Mouse (Mus musculus): Measurements from ENCODE around the gene Gss.

Gene Gss

DNA sequence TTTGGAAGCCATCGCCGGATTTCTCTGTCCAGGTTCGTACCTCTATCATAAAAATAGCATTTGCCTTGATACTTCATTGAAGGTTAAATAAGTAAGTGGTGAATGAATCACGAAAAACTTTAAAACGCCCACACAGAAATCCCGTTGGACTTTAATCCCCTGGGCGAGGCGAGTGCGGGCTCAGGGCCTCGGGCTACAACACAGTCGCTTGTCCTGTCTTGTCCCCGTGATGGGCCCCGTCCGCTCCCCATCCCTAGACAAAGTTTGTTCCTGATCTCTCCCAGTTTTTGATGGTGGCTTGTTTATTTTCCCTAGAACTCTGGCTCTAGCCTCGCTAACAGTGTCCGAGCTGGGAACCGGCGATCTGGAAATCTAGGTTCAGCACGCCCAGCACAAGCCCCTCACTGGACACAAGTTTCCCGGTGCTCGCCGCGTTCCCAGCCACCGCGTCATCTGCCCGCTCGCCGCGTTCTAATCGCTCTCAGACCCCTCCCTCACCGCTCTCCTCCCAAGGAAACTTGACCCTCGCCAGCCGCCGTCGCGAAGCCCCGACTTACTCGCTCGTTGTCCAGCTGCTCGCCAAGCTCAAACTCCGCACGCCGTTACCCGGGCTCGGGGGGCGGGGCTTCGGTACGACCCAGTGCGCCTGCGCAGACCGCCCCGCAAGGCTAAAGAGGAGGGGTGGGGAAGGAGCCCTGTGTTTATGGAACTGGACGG, at the start of gene Gss:
Gene Gss, minus strand, starts transcription at position 674 of the 717 bp plus-strand sequence.
- peak; percentile 96 to 97 for DNase-seq

DNA sequence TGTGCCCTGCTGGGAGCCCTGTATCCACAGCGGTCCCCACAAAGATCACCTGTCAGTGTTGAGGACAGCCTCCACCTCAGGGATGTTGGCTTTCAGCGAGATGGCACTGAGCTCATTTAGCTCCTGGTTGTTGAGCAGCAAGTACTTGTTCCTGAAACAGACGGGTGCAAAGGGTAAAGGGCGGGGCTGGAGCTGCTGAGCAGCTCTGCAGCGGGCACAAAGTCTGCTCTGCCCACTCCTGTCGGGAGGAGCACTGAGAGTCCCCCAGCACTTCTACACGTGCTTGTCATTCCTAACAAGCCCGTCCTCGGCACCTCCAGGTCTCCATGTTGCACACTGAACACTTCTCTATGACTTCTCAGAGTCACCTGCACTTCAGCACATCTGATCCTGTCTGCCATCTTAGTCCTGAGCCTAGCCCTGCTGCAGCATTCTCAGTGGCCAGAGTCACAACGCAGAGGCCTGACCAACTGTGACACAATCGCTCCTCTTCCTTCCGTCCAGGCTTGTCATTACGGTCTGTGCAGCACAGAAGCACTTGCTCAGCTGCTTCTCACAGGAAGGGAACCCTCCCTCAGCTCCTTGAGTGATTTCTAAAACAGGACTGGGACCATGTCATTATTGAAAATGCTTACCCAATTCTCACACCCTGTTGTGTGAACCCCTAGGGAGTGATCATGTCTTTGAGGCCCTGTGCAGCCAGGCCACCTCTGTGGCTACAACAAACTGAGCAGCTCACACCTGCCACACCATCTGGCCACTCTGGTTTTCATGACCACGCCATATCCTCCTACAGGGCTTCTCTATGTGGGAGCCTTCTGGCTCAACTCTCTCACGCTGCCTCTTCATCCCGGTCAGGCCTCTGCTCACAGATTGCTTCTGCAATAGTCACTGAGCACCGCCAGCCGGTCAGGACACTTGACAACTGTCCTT, 49.2 kb upstream of the Gss start:
- DNase-seq: no peak

DNA sequence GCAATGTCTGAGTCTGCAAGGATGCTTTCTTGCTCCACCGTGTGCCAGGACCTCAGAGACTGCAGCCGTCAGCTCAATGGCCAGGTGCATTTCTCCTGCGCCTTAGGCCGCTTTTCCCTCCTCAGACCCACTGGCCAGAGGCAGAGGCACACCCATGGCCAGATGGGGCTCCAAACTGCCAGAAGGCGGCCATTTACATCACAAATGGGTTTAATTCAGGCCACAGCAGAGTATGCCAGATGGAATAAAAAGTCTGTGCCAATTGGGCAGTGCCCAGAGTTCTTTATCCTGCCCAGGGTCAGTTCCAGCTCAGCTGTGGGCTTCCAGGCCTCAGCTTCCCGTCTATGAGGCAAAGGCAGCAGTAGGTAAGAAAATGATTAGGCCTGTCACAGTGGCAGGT, 48.0 kb upstream of the Gss start:
- DNase-seq: no peak

DNA sequence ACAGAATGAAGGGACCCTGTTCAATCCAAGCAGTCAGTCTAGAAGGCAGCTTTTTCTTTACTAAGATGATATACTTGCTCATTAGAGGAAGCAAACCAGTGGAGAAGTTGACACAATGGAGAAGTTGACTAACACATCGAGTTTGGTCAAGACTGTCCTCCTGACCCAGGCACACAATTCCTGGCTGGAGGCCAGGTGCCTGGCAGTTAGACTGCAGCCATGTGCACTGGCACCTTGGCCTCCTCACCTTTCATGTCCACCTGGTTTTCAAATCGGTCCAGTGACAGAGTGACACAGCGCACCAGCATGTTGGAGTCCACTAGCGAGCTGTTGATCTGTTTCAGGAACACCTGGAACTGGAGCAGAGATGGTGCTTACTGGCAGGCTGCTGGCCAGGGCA, 44.8 kb upstream of the Gss start:
- DNase-seq: no peak

DNA sequence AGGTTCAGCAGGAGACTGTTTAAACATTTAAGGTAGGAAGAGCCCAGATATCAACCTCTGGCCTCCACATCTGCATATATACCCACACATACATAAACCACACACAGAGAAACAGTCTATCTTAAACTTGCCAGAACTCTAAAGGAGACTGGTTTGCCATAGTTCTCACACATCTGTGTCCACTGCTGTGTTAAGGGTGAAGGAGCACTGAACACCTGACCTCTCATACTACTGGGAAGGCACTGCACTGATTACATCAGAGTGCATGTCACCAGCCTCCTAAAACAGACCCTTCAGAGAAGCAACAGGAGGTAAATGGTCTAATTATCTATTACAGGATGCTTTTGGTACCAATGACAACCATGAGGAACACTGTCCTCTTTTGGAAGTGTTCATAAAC, 44.3 kb upstream of the Gss start:
- DNase-seq: no peak

DNA sequence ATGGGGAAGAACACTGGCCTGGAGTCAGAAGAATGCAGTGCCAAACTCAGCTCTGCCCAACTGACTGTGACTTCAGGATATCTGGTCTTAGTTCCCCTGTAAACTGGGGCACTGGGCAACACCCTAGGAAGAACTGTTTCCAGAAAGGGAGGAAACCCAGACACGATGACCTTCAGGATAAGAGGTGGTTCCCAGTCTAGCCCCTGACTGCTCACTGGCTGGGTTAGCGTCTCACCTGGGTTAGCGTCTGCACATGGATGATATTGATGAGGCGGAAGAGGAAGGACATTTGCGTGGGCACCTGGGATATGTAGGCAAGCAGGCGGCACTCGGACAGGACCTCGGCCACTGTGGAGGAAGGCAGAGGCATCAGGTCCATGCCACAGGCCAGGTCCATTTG, 43.4 kb upstream of the Gss start:
- DNase-seq: no peak

DNA sequence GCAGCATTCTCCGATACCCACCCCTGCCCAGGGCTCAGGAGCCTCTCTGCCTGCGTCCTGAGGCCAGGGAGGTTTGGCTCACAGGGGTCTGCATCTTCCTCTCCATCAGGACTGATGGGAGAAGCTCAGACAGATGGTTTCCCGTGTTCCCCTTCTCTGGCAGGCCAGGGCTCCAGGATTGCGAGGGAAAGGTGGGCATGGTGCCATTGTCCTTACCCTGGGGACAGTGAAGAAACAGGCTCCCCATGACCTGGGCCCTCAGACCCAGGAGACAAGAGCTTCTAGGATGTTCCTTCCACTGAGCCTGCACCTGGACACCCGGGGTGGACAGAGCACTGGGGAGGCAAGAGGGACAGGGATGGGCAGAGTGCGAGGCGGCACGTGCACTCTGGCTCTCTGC, 42.0 kb upstream of the Gss start:
- no peak for DNase-seq

DNA sequence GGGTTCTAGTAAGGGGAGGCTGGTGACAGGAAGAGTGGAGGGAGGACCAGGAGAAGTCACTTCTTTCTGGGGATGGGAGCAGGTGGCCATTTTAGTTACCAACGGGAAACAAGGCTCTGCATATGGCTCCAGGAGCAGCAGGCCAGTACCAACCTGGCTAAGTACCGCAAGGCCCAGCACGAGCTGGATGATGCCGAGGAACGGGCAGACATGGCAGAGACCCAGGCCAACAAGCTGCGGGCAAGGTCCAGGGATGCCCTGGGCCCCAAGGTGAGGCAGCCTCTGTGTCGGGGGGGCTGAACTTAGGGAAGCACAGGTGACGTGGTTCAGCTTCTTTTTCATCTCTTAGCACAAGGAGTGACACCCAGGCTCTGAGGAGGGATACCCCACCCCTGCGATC, 41.1 kb upstream of the Gss start:
- DNase-seq: no peak

DNA sequence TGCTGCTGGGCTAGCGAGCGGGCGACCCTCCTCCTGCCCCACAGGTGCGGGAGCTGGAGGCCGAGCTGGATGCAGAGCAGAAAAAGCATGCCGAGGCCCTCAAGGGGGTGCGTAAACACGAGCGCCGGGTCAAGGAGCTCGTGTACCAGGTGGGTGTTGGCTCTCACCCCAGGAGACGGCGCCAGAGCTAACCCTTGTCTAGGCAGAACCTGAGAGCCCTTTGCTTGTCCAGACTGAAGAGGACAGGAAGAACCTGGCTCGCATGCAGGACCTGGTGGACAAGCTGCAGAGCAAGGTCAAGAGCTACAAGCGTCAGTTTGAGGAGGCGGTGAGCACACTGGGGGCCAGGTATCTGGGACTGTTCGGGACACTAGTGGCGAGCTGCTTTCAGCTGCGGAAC, 40.5 kb upstream of the Gss start:
- no peak for DNase-seq

DNA sequence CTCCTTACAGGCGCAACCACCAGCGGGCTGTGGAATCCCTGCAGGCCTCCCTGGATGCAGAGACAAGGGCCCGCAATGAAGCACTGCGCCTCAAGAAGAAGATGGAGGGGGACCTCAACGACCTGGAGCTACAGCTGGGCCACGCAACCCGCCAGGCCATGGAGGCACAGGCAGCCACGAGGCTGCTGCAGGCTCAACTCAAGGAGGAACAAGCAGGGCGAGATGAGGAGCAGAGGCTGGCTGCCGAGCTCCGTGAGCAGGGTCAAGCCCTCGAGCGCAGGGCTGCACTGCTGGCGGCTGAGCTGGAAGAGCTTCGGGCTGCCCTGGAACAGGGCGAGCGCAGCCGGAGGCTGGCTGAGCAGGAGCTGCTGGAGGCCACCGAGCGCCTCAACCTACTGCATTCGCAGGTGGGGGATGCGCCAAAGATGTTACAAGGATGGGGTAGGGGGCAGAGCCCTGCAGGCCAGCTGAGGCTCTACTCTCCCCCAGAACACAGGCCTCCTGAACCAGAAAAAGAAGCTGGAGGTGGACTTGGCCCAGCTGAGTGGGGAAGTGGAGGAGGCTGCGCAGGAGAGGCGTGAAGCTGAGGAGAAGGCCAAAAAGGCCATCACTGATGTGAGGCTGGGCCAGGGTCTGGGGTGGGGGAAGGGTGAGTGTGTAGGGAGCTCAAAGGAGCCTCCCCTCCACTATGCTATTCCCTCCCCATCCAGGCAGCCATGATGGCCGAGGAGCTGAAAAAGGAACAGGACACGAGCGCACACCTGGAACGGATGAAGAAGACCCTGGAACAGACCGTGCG, 39.7 kb upstream of the Gss start:
- DNase-seq: no peak

DNA sequence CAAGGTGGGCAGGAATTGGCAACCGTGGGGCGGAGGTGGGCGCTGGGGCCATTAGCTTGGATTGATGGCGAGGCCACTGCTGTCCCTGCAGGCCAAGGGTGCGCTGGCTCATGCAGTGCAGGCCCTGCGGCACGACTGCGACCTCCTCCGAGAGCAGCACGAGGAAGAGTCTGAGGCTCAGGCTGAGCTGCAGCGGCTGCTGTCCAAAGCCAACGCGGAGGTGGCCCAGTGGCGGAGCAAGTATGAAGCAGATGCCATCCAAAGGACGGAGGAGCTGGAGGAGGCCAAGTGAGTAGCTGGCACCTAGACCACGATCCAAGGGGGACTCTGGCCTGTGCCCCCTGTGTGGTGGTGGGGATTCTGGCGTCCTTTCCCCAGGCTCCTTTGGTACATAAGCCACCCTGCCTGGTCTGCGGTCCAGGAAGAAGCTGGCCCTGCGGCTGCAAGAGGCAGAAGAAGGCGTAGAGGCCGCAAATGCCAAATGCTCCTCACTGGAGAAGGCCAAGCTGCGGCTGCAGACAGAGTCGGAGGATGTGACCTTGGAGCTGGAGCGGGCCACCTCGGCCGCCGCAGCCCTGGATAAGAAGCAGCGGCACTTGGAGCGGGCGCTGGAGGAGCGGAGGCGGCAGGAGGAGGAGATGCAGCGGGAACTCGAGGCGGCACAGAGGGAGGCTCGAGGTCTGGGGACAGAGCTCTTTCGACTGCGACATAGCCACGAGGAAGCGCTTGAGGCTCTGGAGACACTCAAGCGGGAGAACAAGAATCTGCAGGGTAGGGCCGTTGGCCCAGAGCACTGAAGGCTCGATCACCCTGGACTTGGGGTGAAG, 38.2 kb upstream of the Gss start:
- no peak for DNase-seq

DNA sequence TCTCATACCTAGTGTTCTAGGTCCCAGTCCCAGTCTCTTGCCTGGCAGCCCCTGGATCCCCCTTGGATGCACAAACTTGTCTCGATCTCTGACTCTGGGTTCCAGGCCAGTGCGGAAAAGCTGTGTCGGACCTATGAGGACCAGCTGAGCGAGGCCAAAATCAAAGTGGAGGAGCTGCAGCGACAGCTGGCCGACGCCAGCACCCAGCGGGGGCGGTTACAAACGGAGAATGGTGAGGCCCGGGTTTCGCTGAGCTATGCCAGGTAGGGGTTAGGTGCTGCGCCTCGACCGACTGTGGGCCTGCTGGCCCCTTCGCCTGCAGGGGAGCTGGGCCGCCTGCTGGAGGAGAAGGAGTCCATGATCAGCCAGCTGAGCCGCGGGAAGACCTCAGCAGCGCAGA, 37.5 kb upstream of the Gss start:
- DNase-seq: no peak

DNA sequence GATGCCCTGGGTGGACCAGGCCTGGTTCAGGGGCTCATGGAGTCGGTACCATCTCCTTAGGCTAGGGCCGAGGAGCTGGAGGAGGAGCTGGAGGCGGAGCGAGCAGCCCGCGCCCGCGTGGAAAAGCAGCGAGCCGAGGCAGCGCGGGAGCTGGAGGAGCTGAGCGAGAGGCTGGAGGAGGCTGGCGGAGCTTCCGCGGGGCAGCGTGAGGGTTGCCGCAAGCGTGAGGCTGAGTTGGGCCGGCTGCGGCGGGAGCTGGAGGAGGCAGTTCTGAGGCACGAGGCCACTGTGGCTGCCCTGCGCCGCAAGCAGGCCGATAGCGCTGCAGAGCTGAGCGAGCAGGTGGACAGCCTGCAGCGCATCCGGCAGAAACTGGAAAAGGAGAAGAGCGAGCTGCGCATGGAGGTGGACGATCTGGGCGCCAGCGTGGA, 36.6 kb upstream of the Gss start:
- DNase-seq: no peak

DNA sequence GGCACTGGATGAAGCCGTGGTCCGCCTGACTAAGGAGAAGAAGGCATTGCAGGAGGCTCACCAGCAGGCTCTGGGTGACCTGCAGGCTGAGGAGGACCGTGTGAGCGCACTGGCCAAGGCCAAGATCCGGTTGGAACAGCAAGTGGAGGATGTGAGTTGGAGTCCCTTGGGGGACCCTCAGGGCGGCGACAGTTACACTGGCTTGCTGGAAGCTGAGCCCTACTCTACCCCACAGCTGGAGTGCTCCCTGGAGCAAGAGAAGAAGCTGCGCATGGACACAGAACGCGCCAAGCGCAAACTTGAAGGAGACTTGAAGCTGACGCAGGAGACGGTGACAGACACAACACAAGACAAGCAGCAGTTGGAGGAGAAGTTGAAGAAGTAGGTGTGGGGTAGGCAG, 35.9 kb upstream of the Gss start:
- DNase-seq: peak in 1 of 2 experiments; percentile 4

DNA sequence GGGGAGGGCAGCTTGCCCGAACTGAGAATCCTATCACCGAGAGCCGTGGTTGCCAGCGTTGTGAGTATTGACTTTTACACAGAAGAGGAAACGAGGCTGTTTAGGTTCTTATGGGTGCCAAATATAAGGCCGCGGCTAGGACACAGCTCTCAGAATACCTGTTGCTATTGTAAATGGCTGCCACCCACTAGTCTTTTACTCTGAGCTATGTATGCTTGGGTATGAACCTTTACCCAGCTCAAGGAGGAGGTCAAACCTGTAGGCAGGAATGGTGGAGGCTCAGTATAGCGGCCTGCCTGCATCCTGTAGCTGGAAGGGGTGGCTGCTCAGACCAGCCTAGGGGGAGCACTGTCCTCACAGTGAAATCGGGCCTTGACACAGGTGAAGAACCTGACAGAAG, 35.5 kb upstream of the Gss start:
- DNase-seq: no peak

DNA sequence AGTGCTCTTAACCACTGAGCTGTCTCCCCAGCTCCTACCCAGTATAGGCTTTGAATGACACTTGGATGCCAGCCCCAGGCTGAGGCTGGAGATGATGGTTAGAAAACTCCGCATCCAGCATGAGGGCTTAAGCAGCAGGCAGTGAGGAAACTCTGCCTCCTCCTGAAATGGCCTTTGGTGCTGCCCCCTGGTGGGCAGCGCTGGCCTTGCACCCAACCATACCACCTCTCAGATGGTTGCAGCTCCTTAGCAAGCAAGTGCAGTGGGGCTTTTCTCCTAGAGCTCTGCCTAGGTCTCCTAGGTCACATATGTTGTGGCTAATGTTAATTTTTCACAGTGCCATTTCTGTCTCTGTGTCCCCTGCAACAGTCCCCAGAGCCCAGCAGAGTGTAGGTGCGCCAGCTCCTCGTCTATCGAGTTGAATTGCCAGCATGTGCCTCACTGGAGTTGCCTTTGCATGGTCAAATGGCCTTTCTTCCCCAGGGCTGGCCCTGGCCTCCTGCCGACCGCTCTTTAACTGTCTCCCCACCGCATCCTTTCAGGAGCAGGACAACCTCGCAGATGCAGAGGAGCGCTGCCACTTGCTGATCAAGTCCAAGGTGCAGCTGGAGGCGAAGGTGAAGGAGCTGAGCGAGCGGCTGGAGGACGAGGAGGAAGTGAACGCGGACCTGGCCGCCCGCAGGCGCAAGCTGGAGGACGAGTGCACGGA, 34.6 kb upstream of the Gss start:
- peak; percentile 85 to 86 for DNase-seq

DNA sequence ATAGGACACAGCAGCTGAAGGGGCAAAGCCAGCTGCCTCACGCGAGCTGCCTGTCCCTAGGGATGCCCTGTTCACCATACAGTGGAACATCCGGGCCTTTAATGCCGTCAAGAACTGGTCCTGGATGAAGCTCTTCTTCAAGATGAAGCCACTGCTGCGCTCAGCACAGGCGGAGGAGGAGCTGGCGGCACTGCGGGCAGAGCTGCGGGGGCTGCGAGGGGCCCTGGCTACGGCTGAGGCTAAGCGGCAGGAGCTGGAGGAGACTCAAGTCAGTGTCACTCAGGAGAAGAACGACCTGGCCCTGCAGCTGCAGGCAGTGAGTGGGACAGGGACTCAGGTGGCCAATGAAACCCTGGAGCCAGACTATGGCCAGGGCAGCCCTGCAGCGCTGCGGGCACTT, 33.7 kb upstream of the Gss start:
- no peak for DNase-seq

DNA sequence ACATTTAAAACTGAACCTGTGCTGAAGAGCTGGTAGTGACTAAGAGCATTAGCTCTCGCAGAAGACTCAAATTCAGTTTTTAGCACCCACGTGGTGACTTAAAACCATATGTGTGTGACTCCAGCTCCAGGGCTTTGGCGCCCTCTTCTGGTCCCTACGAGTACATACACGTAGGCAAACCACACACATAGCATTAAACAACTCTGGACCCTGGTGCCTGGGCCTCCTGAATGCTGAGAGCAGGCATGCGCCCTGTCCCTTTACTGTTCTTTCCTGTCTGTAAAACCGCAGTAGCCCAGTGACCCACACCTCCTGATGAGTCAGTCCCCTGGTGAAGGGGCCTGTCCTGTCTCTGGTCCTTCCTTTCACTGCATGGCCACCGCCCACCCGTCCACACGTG, 32.1 kb upstream of the Gss start:
- DNase-seq: peak; percentile 36 to 38

DNA sequence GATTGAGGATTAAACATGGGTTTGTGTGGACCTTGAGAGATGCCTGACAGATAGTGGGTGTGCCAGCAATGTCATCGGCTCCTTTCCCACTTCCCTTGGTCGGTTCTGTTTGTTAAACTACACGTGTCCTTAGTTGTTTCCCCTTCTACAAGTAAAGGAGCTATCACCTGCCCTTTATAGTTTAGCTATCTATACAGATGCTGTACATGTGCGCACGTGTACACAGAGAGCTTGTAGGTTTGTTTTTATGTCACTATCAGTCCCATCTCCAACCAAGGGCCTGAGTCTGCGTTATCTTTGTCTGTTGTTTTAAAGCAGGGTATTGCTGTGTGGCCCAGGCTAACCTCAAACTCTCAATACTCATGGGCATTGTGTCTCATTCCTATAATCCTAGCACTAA, 31.4 kb upstream of the Gss start:
- no peak for DNase-seq

DNA sequence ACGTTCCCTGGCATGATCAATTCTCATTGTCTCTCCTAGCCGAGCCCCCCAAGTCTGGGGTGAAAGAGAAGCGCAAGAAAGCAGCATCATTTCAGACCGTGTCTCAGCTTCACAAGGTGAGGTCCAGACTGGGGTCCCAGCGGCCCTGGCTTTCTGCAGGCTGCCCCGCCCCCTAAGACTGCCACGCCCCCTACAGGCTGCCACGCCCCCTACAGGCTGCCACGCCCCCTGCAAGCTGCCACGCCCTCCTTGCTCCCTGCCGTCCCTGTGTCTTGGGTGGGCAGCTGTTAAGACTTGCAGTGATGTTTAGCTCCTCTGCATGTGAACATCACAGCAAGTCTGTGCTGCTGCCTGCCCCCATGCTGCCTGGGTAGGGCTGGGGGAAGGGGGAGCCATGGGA, 30.0 kb upstream of the Gss start:
- no peak for DNase-seq

DNA sequence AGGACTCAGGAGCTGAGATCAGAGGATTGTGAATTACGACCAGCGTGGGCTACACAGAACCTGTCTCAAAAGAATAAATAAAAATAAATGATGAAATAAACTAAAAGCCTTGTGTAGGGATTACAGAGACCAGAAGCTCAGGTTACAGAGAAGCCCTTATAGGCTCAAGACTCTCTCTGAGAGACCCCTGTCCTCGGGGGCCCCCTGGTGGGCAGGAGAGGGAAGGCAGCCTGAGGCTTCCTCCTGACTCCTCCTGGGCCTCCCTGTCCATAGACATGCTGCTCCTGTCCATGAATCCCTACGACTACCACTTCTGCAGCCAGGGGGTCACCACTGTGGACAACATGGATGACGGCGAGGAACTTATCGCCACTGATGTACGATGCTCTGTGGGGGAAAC, 27.2 kb upstream of the Gss start:
- peak; percentile 93 to 94 for DNase-seq

DNA sequence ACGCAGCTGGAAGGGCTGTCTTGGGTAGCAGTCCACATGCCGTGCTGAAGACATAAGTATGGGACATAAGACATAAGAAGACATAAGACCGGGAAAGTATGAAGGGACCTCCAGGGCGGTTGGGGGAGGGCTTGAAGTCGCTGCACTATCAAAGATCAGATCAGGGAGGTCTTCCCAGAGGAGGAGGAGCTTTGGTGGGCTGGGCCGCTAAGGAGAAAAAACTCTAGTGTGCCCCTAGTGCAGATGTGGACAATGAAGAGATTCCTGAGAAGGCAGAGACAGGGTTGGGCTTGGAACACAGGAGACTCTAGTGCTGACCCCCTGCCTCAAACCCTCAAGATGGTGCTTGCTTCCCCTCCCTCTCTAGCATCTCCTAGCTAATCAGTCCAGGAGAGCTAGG, 24.4 kb upstream of the Gss start:
- no peak for DNase-seq

All from B cell, adult 2 months (primary cell).